Mouse (Mus musculus) liver, adult 2 months (tissue): ENCODE results near the gene Clpsl2. TPM values are rescaled to one million over a fixed set of nuclear protein-coding genes. Genes with fewer than 3 reads are reported as not detected.

Source experiments
- DNase-seq: peaks from one replicate; pipeline ENCODE4 v3.0.0-alpha.2; 2011; ENCODE audit warnings: low read depth, low spot score; ENCODE audit errors: extremely low read depth
- H3K27ac ChIP-seq: fragments of 200-500 bp; replicated peaks from 2 replicates; pipeline ENCODE4 v1.5.1; 2012; ENCODE audit warnings: low read depth, mild to moderate bottlenecking, control low read depth, inconsistent platforms, low read length; ENCODE audit not compliant: insufficient read depth
- H3K27me3 ChIP-seq: fragments of 200-500 bp; 2 replicates; pipeline ENCODE4 v1.6.1; 2012; ENCODE audit warnings: mild to moderate bottlenecking, moderate library complexity, low read length, inconsistent platforms; ENCODE audit not compliant: control insufficient read depth, insufficient read depth
- H3K36me3 ChIP-seq: fragments of 200-500 bp; 2 replicates; pipeline ENCODE4 v1.6.1; 2012; ENCODE audit warnings: low read length, inconsistent platforms; ENCODE audit not compliant: control insufficient read depth, insufficient read depth
- H3K4me1 ChIP-seq: fragments of 200-500 bp; 2 replicates; pipeline ENCODE4 v1.6.1; 2011; ENCODE audit warnings: low read length; ENCODE audit not compliant: control insufficient read depth, insufficient read depth
- H3K4me3 ChIP-seq: fragments of 200-500 bp; 2 replicates; pipeline ENCODE4 v1.5.1; 2011; ENCODE audit warnings: low read depth, mild to moderate bottlenecking, control low read depth, low read length, moderate library complexity; ENCODE audit not compliant: insufficient read depth
- H3K79me2 ChIP-seq: fragments of 200-500 bp; 2 replicates; pipeline ENCODE4 v1.6.1; 2012; ENCODE audit warnings: inconsistent platforms, mild to moderate bottlenecking, low read length, moderate library complexity; ENCODE audit not compliant: control insufficient read depth, insufficient read depth
- H3K9ac ChIP-seq: fragments of 200-500 bp; 2 replicates; pipeline ENCODE4 v1.6.1; 2012; ENCODE audit warnings: low read depth, mild to moderate bottlenecking, control low read depth, inconsistent platforms, low read length
- CTCF ChIP-seq: fragments of 200-500 bp; IDR thresholded peaks from 2 replicates; pipeline ENCODE4 v1.5.1; 2011; ENCODE audit warnings: low read depth, low read length, control low read depth
- POLR2A ChIP-seq: fragments of 200-500 bp; IDR thresholded peaks from 2 replicates; pipeline ENCODE4 v1.6.1; 2011; ENCODE audit warnings: low read length, control low read depth; ENCODE audit not compliant: insufficient read depth; ENCODE audit errors: extremely low read depth
- WGBS: fragments of 180-500 bp; shearing (Covaris S2); methylation state at CpG from one replicate; pipeline ENCODE4 v1.1.7; 2018; 5-methylcytosine and 5-hydroxymethylcytosine counted together
- polyA plus RNA-seq: library from polyadenylated mRNA; depleted of rRNA; stranded (reverse); fragments of >200 nt; gene quantifications from 2 replicates; pipeline ENCODE4 v1.2.3, GENCODE M21; 2012
- total RNA-seq: library from RNA; depleted of rRNA; stranded (reverse); fragments of >200 nt; gene quantifications from 2 replicates; pipeline ENCODE4 v1.2.3, GENCODE M21; 2014

The Clpsl2 gene
- total and polyA plus RNA-seq, 2 experiments, result not detected

DNA sequence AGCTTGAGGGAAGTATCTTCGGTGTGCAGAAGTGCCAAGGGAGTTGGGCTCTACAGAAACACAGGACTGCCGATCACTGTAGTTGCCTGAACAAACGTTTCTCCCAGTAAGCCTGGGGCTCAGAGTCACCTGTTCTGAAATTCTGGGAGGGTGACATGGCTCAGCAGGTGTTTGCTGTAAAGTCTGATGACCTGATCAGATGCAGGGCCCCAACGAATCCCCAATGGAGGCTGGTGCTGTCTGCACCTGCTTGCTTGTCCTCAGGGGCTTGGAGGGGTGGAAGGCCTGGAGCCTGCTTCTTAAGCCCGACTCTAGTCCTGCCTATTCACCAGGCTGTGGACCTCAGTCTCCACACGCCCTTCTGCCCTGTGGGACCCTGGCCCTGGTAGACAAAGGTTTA lies 8.6 kb downstream of the Clpsl2 start:
- Histone ChIP-seq H3K4me3 (no peak overlapping the region), H3K4me1 (0 out of 2 replicates have a peak, but pooled peaks cover 3% of the 10 kb centered on the region), H3K27ac (no peak overlapping the region), H3K36me3 (no peaks in the 10 kb centered on the region), H3K79me2 (no peaks in the 10 kb centered on the region), H3K27me3 (no peaks in the 10 kb centered on the region), H3K9ac (no peak overlapping the region)
- 73% methylated on average over 6 of the region's 6 CpGs for WGBS
- TF ChIP-seq CTCF (no peak), POLR2A (no peak)
- no peak for DNase-seq

DNA sequence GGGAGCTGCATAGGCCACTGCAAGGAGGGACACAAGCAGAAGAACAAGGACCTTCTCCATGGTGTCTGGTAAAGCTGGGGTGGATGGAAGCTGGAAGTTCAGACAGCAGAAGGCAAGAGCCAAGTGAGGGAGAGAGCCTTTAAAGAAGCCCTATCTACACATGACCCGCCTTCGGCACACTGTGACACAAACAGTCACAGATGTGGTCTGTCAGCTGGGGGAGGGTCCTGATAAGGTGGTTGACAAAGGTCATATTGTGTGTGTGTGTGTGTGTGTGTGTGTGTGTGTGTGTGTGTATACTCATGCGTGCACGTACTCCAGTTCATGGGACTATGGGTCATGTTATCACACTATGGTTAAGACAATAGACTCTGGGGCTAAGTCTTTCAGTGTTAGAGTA lies 11.4 kb downstream of the Clpsl2 start, which contains the start of gene Clps:
TSS of gene Clps (minus strand) at position 169 of the 400 bp plus-strand sequence.
- TF ChIP-seq CTCF (no peak), POLR2A (no peak)
- Histone ChIP-seq H3K79me2 (no peaks in the 10 kb centered on the region), H3K9ac (no peak within 1 kb of the TSS), H3K4me1 (0 out of 2 replicates have a peak, but pooled peaks cover 3% of the 10 kb centered on the region), H3K36me3 (no peaks in the 10 kb centered on the region), H3K27ac (no peak within 1 kb of the TSS), H3K4me3 (no peak within 1 kb of the TSS), H3K27me3 (no peaks in the 10 kb centered on the region)
- 81% methylated on average over 4 of the region's 4 CpGs for WGBS
- no peak for DNase-seq

DNA sequence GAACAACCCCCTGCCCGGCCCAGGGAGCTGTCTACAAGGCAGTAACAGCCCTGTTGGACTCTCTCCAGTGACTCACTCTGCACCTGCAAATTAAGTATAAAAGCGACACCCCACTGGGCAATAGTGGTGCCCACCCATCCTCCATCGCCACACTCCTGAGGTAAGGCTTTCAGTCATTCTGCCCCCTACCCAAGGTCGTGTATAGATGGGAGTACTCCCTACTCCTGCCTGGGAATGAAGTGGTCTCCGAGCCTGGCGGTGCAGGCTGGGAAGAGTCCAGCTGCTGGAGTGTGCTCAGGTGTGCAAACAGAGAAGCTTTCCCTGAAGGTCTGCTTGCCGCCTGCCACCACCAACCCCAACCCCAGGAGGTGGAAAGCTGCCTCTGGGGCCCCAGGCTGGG lies 12.4 kb downstream of the Clpsl2 start:
- no peak overlapping the region for H3K27ac ChIP-seq
- H3K9ac ChIP-seq, result no peak overlapping the region
- TF ChIP-seq CTCF, result no peak
- no peak for TF ChIP-seq POLR2A
- 0 out of 2 replicates have a peak, but pooled peaks cover 3% of the 10 kb centered on the region for H3K4me1 ChIP-seq
- 37% methylated on average over 7 of the region's 7 CpGs for WGBS
- no peak overlapping the region for H3K4me3 ChIP-seq
- H3K27me3 ChIP-seq, result no peaks in the 10 kb centered on the region
- H3K36me3 ChIP-seq, result no peaks in the 10 kb centered on the region
- no peaks in the 10 kb centered on the region for H3K79me2 ChIP-seq
- no peak for DNase-seq

DNA sequence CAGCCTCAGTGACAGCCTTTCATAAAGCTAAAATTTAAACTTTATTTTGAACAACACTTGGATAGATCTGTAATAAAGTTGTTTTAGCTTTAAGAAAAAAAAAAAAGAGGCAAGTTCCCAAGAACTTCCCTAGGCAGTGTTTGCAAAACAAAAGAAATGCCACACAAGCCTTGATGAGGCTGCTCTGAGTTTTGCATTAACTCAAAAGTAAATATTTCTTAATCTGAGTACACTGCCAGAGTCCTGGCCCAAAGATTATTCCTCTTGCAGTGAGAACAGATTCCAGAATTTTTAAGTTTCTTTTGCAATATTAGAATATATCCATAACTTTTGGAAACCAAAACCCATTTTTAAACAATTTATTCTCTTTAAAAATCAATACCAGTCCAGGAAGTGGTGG lies 16.0 kb downstream of the Clpsl2 start:
- H3K9ac ChIP-seq, result no peak overlapping the region
- H3K27ac ChIP-seq, result peak overlapping the region; percentile 58; the same call in 1 of the 2 replicates
- H3K36me3 ChIP-seq, result no peaks in the 10 kb centered on the region
- H3K4me1 ChIP-seq, result 0 out of 2 replicates have a peak, but pooled peaks cover 3% of the 10 kb centered on the region
- no peak for TF ChIP-seq CTCF
- TF ChIP-seq POLR2A, result no peak
- H3K27me3 ChIP-seq, result no peaks in the 10 kb centered on the region
- H3K79me2 ChIP-seq, result no peaks in the 10 kb centered on the region
- peak; percentile 95 for DNase-seq
- no peak overlapping the region for H3K4me3 ChIP-seq

DNA sequence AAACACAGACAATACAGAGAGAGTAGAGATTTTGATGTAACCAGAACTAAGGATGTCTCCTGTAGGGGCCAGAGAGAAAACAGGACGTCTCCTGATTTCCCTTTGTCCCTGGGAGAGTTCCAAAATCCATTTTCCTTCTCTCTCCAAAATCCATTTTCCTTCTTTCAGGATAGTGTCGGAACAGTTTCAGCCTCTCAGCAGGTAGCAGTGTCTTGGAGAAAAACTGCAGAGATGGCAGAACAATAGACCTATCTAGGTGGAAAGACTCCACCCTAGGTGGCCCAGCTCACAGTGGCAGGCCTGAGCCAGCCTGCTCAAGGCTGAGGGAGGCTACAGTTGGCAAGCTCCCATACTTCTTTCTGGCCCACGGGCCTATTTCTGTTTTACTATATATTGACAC lies 18.3 kb downstream of the Clpsl2 start:
- Histone ChIP-seq H3K36me3 (no peaks in the 10 kb centered on the region), H3K9ac (no peak overlapping the region), H3K4me1 (no peaks in the 10 kb centered on the region), H3K79me2 (no peaks in the 10 kb centered on the region), H3K27ac (no peak overlapping the region), H3K27me3 (no peaks in the 10 kb centered on the region), H3K4me3 (no peak overlapping the region)
- TF ChIP-seq CTCF (no peak), POLR2A (no peak)
- no peak for DNase-seq
- WGBS, result 7% methylated on average over 3 of the region's 3 CpGs

DNA sequence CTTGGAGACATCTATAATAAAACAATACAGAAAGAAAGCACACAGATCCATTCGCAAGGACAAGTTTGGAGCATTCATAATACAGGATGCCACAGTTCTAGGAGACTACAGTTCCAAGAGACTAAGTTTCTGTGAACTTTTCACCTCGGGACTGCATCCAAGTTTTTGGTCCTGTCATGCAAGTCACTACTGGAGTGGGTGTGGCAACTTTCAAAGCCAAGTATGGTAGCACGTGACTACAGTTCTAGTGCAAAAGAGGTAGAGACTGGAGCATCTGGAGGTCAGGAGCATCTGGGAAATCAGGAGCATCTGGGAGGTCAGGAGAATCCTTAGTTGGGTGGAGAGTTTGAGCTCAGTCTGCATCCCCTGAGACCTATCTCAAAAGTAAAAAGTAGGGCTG lies 22.7 kb downstream of the Clpsl2 start:
- DNase-seq, result peak; percentile 78
- no peak for TF ChIP-seq CTCF
- no peak for TF ChIP-seq POLR2A
- Histone ChIP-seq H3K79me2 (no peaks in the 10 kb centered on the region), H3K4me1 (0 out of 2 replicates have a peak, but pooled peaks cover 2% of the 10 kb centered on the region), H3K27ac (no peak overlapping the region), H3K9ac (no peak overlapping the region), H3K27me3 (no peaks in the 10 kb centered on the region), H3K36me3 (no peaks in the 10 kb centered on the region), H3K4me3 (no peak overlapping the region)
- WGBS, result 38% methylated on average over 3 of the region's 3 CpGs
